ENCODE assay signal across 9 mouse cellular contexts in the genomic region with DNA sequence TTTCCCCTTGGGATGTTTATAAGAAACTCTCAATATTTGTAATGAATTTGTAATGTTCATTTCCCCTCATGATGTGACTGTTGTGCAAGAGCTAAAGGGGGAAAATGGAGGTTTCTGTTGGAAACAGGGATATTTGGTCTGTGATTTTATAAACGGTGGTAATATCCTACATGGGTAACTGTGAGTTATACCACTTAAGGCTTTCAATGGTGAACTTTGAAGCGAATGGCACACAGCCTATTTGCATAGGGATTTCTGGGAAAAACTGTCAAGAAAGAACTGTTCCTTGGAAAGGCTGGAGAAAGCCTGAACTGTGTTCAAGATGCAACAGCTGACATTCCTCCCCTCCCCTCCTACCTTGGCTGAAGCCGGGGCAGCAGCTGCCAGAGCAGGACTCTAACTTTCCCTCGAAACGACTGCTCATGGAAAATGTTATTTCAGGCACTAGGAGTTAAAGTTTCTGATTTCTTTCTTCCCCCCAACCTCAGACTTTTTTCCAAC. TPM values are rescaled to one million over a fixed set of nuclear protein-coding genes. Genes with fewer than 3 reads are reported as not detected.
DNase-seq lines count a peak whose midpoint lies in the region; ATAC-seq and TF ChIP-seq lines count a peak whose summit lies in the region.
"Had no signal": no experiment of that assay in that cellular context is flagged by ENCODE, and none has a peak within 500 bp of the region (broad histone marks: within the 10 kb centered on the region; RNA-seq: fewer than 3 reads in every experiment).

No protein-coding gene starts in this region.

- H3K4me3 ChIP-seq in hindbrain, embryonic 11.5 days (ENCODE audit: low read depth, low read length), result no peak overlapping the region
- H3K4me3 ChIP-seq in hindbrain, embryonic 10.5 days, result no peak overlapping the region
- peak overlapping the region; percentile 62; the same call in 1 of the 2 replicates for H3K4me3 ChIP-seq in embryonic facial prominence, embryonic 13.5 days
- peak overlapping the region; percentile 37 for H3K4me3 ChIP-seq in lung, adult 2 months (replicated peaks; ENCODE audit: extremely low read depth, low read depth, low read length)
- H3K4me3 ChIP-seq in forebrain, embryonic 12.5 days (replicated peaks), result no peak overlapping the region

- no peak overlapping the region for H3K27ac ChIP-seq in hindbrain, embryonic 11.5 days (ENCODE audit: low read depth, low read length)
- H3K27ac ChIP-seq in hindbrain, embryonic 10.5 days, result no peak overlapping the region
- 0 out of 2 replicates have a peak overlapping the region, but pooled peaks have one; percentile 45 for H3K27ac ChIP-seq in embryonic facial prominence, embryonic 13.5 days
- H3K27ac ChIP-seq in forebrain, embryonic 12.5 days, result no peak overlapping the region
- H3K27ac ChIP-seq: embryonic facial prominence, embryonic 12.5 days had no signal

- no peak for TF ChIP-seq POLR2A in lung, adult 2 months (IDR thresholded peaks at IDR 0.05; ENCODE audit: borderline replicate concordance, extremely low read depth, low read depth, low read length)

- H3K9me3 ChIP-seq in hindbrain, embryonic 11.5 days (ENCODE audit: control insufficient read depth, low read length), result no peaks in the 10 kb centered on the region
- no peaks in the 10 kb centered on the region for H3K9me3 ChIP-seq in hindbrain, embryonic 10.5 days
- H3K9me3 ChIP-seq in embryonic facial prominence, embryonic 13.5 days, result no peaks in the 10 kb centered on the region
- H3K9me3 ChIP-seq in forebrain, embryonic 12.5 days, result 0 out of 2 replicates have a peak, but pooled peaks cover 2% of the 10 kb centered on the region
- H3K9me3 ChIP-seq: embryonic facial prominence, embryonic 12.5 days had no signal

- H3K4me2 ChIP-seq in hindbrain, embryonic 11.5 days (replicated peaks; ENCODE audit: low read depth, low read length), result no peak overlapping the region
- H3K4me2 ChIP-seq in embryonic facial prominence, embryonic 13.5 days, result peak overlapping the region; percentile 97
- no peak overlapping the region for H3K4me2 ChIP-seq in forebrain, embryonic 12.5 days

- H3K4me1 ChIP-seq in hindbrain, embryonic 11.5 days (replicated peaks; ENCODE audit: control insufficient read depth, insufficient read depth, low read length), result no peaks in the 10 kb centered on the region
- peaks cover 10% of the 10 kb centered on the region for H3K4me1 ChIP-seq in hindbrain, embryonic 10.5 days (replicated peaks)
- H3K4me1 ChIP-seq in embryonic facial prominence, embryonic 13.5 days, result peaks cover 11% of the 10 kb centered on the region
- H3K4me1 ChIP-seq in lung, adult 2 months (ENCODE audit: control insufficient read depth, insufficient read depth, low read length), result peaks cover 21% of the 10 kb centered on the region
- H3K4me1 ChIP-seq in forebrain, embryonic 12.5 days, result peaks cover 9% of the 10 kb centered on the region; the same call in 1 of the 2 replicates
- H3K4me1 ChIP-seq: embryonic facial prominence, embryonic 12.5 days had no signal

- TF ChIP-seq CTCF in lung, adult 2 months (IDR thresholded peaks at IDR 0.05; ENCODE audit: insufficient read depth, low read length), result no peak

- peaks cover 12% of the 10 kb centered on the region for H3K27me3 ChIP-seq in hindbrain, embryonic 11.5 days (ENCODE audit: control insufficient read depth, insufficient read depth, low read length)
- peaks cover 43% of the 10 kb centered on the region for H3K27me3 ChIP-seq in hindbrain, embryonic 10.5 days (ENCODE audit: insufficient read depth, poor library complexity, severe bottlenecking)
- peaks cover 20% of the 10 kb centered on the region for H3K27me3 ChIP-seq in embryonic facial prominence, embryonic 13.5 days
- peaks cover 39% of the 10 kb centered on the region for H3K27me3 ChIP-seq in forebrain, embryonic 12.5 days

- WGBS in hindbrain, embryonic 11.5 days, result 62% methylated on average over 5 of the region's 5 CpGs
- WGBS in hindbrain, embryonic 10.5 days, result 59% methylated on average over 5 of the region's 5 CpGs
- 46% methylated on average over 5 of the region's 5 CpGs for WGBS in embryonic facial prominence, embryonic 13.5 days
- WGBS in lung, adult 2 months, result 33% methylated on average over 5 of the region's 5 CpGs
- WGBS in forebrain, embryonic 12.5 days, result 59% methylated on average over 5 of the region's 5 CpGs

- H3K36me3 ChIP-seq in hindbrain, embryonic 11.5 days (ENCODE audit: control insufficient read depth, insufficient read depth, low read length), result no peaks in the 10 kb centered on the region
- H3K36me3 ChIP-seq in hindbrain, embryonic 10.5 days, result no peaks in the 10 kb centered on the region
- no peaks in the 10 kb centered on the region for H3K36me3 ChIP-seq in embryonic facial prominence, embryonic 13.5 days
- no peaks in the 10 kb centered on the region for H3K36me3 ChIP-seq in forebrain, embryonic 12.5 days (replicated peaks)
- H3K36me3 ChIP-seq: embryonic facial prominence, embryonic 12.5 days had no signal

- peak; percentile 5 for DNase-seq in hindbrain, embryonic 11.5 days (ENCODE audit: low spot score)
- DNase-seq in hindbrain, embryonic 10.5 days (ENCODE audit: low spot score), result no peak
- DNase-seq in heart, postnatal 4 days, result peak; percentile 68
- no peak for DNase-seq in lung, adult 2 months
- no peak for DNase-seq in spleen, postnatal 36 days (ENCODE audit: low spot score in 2 of 2)

- no peak for ATAC-seq in hindbrain, embryonic 11.5 days (ENCODE audit: low FRiP score)
- ATAC-seq in embryonic facial prominence, embryonic 13.5 days (ENCODE audit: insufficient number of reproducible peaks, insufficient read depth, low FRiP score, low TSS enrichment, low read depth), result no peak
- no peak for ATAC-seq in megakaryocyte, adult 5-6 weeks (ENCODE audit: poor library complexity, severe bottlenecking)
- no peak for ATAC-seq in forebrain, embryonic 12.5 days (ENCODE audit: low FRiP score)

- no peak overlapping the region for H3K9ac ChIP-seq in hindbrain, embryonic 11.5 days (ENCODE audit: low read depth, low read length)
- H3K9ac ChIP-seq in embryonic facial prominence, embryonic 13.5 days, result no peak overlapping the region
- no peak overlapping the region for H3K9ac ChIP-seq in forebrain, embryonic 12.5 days

RNA-seq across cellular contexts. Expression of a gene that starts 1.4 kb away (rescaled TPM):
- polyA plus RNA-seq in hindbrain, embryonic 11.5 days (2014; fragmentation: Nextera tagmentation; extraction: Ambion mirVana), result 26.7 and 27.1 TPM in 2 replicates
- polyA plus RNA-seq in hindbrain, embryonic 10.5 days (2016; fragmentation: Nextera tagmentation; extraction: Ambion mirVana), result 8.0 and 25.9 TPM in 2 replicates
- 32.4 and 37.7 TPM in 2 replicates for polyA plus RNA-seq in embryonic facial prominence, embryonic 13.5 days (2015; fragmentation: Nextera tagmentation; extraction: Ambion mirVana)
- 100 to 1,000 TPM; 210 to 250 TPM for total RNA-seq in heart, postnatal 4 days (2021)
- polyA plus RNA-seq in lung, adult 2 months (2012; rRNA removed), result 2,523 and 4,787 TPM in 2 replicates
- total RNA-seq in megakaryocyte, adult 5-6 weeks (2015), result 3.6 and 4.5 TPM in 2 replicates
- total RNA-seq in megakaryocyte, adult 5-6 weeks (2017), result 2.6 and 4.1 TPM in 2 replicates
- polyA plus RNA-seq in forebrain, embryonic 12.5 days (2016; fragmentation: Nextera tagmentation; extraction: Ambion mirVana), result 28.1 and 28.9 TPM in 2 replicates

Comparison
In these comparisons a context has a peak if more than half of its experiments do, and no peak if none do; other contexts are left out.
1. DNase-seq: peak in hindbrain, embryonic 11.5 days (single experiment) and heart, postnatal 4 days (single experiment); none in hindbrain, embryonic 10.5 days (single experiment), lung, adult 2 months (single experiment) and spleen, postnatal 36 days (0 of 2).
2. H3K4me3 ChIP-seq: peak in embryonic facial prominence, embryonic 13.5 days (single experiment) and lung, adult 2 months (single experiment); none in hindbrain, embryonic 11.5 days (single experiment), hindbrain, embryonic 10.5 days (single experiment) and forebrain, embryonic 12.5 days (single experiment).
3. RNA of a gene that starts 1.4 kb away (polyA plus RNA-seq): 2,523 to 4,787 TPM in lung, adult 2 months; 32.4 to 37.7 TPM in embryonic facial prominence, embryonic 13.5 days, 28.1 to 28.9 TPM in forebrain, embryonic 12.5 days, 26.7 to 27.1 TPM in hindbrain, embryonic 11.5 days and 8.0 to 25.9 TPM in hindbrain, embryonic 10.5 days; every median in the first group is over 10 times any median in the second.